Mouse (Mus musculus): ENCODE data around the gene Baiap2. TPM values are rescaled to one million over a fixed set of nuclear protein-coding genes. Genes with fewer than 3 reads are reported as not detected.
A peak's percentile ranks its signal among the peaks of the same experiment; 100 is the strongest.

Gene Baiap2
- 8.0 and 10.6 TPM in 2 replicates for total RNA-seq (2014; fragmentation: Nextera tagmentation)
- total RNA-seq (2017), result 5.9 and 23.5 TPM in 2 replicates

GRCm38 (mm10) chr11:119942727-119943427 is at the start of gene Baiap2:
Gene Baiap2 (plus strand): TSS chr11:119942763.
- ATAC-seq (replicated peaks; ENCODE audit: poor library complexity, severe bottlenecking), result peak; percentile 77

GRCm38 (mm10) chr11:119893667-119894236 is 48.8 kb upstream of the Baiap2 start:
- no peak for ATAC-seq (replicated peaks; ENCODE audit: poor library complexity, severe bottlenecking)

- ATAC-seq (replicated peaks; ENCODE audit: poor library complexity, severe bottlenecking), result peak; percentile 69
Observed at GRCm38 (mm10) chr11:119894634-119895033, 47.9 kb upstream of the Baiap2 start.

GRCm38 (mm10) chr11:119897041-119897440 is 45.5 kb upstream of the Baiap2 start:
- ATAC-seq (replicated peaks; ENCODE audit: poor library complexity, severe bottlenecking), result no peak

- no peak for ATAC-seq (replicated peaks; ENCODE audit: poor library complexity, severe bottlenecking)
Observed at GRCm38 (mm10) chr11:119898976-119899375, 43.6 kb upstream of the Baiap2 start.

GRCm38 (mm10) chr11:119901174-119901573 is 41.4 kb upstream of the Baiap2 start:
- ATAC-seq (replicated peaks; ENCODE audit: poor library complexity, severe bottlenecking), result 0 out of 2 replicates have a peak, but pooled peaks have one; percentile 17

GRCm38 (mm10) chr11:119902891-119903290 is 39.7 kb upstream of the Baiap2 start:
- no peak for ATAC-seq (replicated peaks; ENCODE audit: poor library complexity, severe bottlenecking)

- peak; percentile 67 for ATAC-seq (replicated peaks; ENCODE audit: poor library complexity, severe bottlenecking)
Observed at GRCm38 (mm10) chr11:119904621-119905286, 37.8 kb upstream of the Baiap2 start.

GRCm38 (mm10) chr11:119905794-119906193 is 36.8 kb upstream of the Baiap2 start:
- ATAC-seq (replicated peaks; ENCODE audit: poor library complexity, severe bottlenecking), result no peak

GRCm38 (mm10) chr11:119907006-119907650 is 35.4 kb upstream of the Baiap2 start:
- ATAC-seq (replicated peaks; ENCODE audit: poor library complexity, severe bottlenecking), result no peak

- no peak for ATAC-seq (replicated peaks; ENCODE audit: poor library complexity, severe bottlenecking)
Observed at GRCm38 (mm10) chr11:119907711-119908110, 34.9 kb upstream of the Baiap2 start.

GRCm38 (mm10) chr11:119909436-119909835 is 33.1 kb upstream of the Baiap2 start:
- peak; percentile 59 for ATAC-seq (replicated peaks; ENCODE audit: poor library complexity, severe bottlenecking)

- no peak for ATAC-seq (replicated peaks; ENCODE audit: poor library complexity, severe bottlenecking)
Observed at GRCm38 (mm10) chr11:119912845-119913244, 29.7 kb upstream of the Baiap2 start.

GRCm38 (mm10) chr11:119913291-119913934 is 29.1 kb upstream of the Baiap2 start, which contains the start of gene Chmp6:
Gene Chmp6 (plus strand): TSS chr11:119913441.
- ATAC-seq (replicated peaks; ENCODE audit: poor library complexity, severe bottlenecking), result peak; percentile 69

- no peak for ATAC-seq (replicated peaks; ENCODE audit: poor library complexity, severe bottlenecking)
Observed at GRCm38 (mm10) chr11:119913935-119914314, 28.6 kb upstream of the Baiap2 start.

- no peak for ATAC-seq (replicated peaks; ENCODE audit: poor library complexity, severe bottlenecking)
Observed at GRCm38 (mm10) chr11:119914381-119914780, 28.2 kb upstream of the Baiap2 start.

GRCm38 (mm10) chr11:119915666-119916065 is 26.9 kb upstream of the Baiap2 start:
- no peak for ATAC-seq (replicated peaks; ENCODE audit: poor library complexity, severe bottlenecking)

- ATAC-seq (replicated peaks; ENCODE audit: poor library complexity, severe bottlenecking), result no peak
Observed at GRCm38 (mm10) chr11:119916102-119916790, 26.3 kb upstream of the Baiap2 start.

- ATAC-seq (replicated peaks; ENCODE audit: poor library complexity, severe bottlenecking), result no peak
Observed at GRCm38 (mm10) chr11:119916834-119917469, 25.6 kb upstream of the Baiap2 start.
